Mouse (Mus musculus) bone marrow, adult 2 months (tissue): ENCODE measurements at regions not wholly inside any gene's neighbourhood (a gene's known extent, or its start where the extent isn't known, plus 50 kb on each side); places are given as distances from the start of the nearest gene placed in this dataset.

Source experiments
- H3K27ac ChIP-seq: fragments of 200-500 bp; 2 replicates; pipeline ENCODE4 v1.5.1; 2012; ENCODE audit warnings: low read depth, mild to moderate bottlenecking, control low read depth, inconsistent platforms, low read length; ENCODE audit not compliant: control insufficient read depth, poor library complexity, insufficient read depth
- H3K4me1 ChIP-seq: fragments of 200-500 bp; 2 replicates; pipeline ENCODE4 v1.6.1; 2011; ENCODE audit warnings: low read length; ENCODE audit not compliant: control insufficient read depth, insufficient read depth
- H3K4me3 ChIP-seq: fragments of 200-500 bp; replicated peaks from 2 replicates; pipeline ENCODE3; 2011; ENCODE audit warnings: mild to moderate bottlenecking, low read depth, low read length, control low read depth; ENCODE audit not compliant: control insufficient read depth
- CTCF ChIP-seq: fragments of 200-500 bp; IDR thresholded peaks from 2 replicates; pipeline ENCODE4 v1.5.1; 2011; ENCODE audit warnings: low read length, control low read depth; ENCODE audit not compliant: control insufficient read depth, insufficient read depth
- POLR2A ChIP-seq: fragments of 200-500 bp; IDR thresholded peaks from 2 replicates; pipeline ENCODE4 v1.6.1; 2011; ENCODE audit warnings: low read depth, mild to moderate bottlenecking, control low read depth, low read length, borderline replicate concordance; ENCODE audit not compliant: control insufficient read depth
- WGBS: fragments of 180-500 bp; shearing (Covaris S2); methylation state at CpG from one replicate; pipeline ENCODE4 v1.1.7; 2018; 5-methylcytosine and 5-hydroxymethylcytosine counted together

DNA sequence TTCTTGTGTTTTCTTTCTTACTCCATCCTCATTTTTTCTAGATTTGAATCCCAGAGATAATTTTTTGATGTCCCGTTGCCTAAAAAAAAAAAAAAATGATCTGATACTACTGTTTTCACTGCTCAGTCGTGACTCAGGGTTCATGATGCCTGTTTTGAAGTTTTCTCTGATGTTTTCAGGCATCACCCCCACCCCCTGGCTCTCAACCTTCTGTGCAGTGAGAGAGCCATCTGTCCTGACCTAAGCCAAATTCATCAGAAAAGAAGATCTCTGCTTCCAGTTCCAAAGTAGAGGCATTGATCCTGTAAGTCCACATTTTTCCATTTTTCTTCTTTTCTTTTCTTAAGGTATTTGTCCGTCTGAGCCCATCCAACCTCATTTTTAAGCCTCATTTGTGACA, 423.3 kb downstream of the Col12a1 start:
- WGBS, result 61% methylated on average over 3 of the region's 3 CpGs
- Histone ChIP-seq H3K27ac (no peak overlapping the region), H3K4me1 (no peaks in the 10 kb centered on the region), H3K4me3 (no peak overlapping the region)
- TF ChIP-seq CTCF, result no peak
- no peak for TF ChIP-seq POLR2A

DNA sequence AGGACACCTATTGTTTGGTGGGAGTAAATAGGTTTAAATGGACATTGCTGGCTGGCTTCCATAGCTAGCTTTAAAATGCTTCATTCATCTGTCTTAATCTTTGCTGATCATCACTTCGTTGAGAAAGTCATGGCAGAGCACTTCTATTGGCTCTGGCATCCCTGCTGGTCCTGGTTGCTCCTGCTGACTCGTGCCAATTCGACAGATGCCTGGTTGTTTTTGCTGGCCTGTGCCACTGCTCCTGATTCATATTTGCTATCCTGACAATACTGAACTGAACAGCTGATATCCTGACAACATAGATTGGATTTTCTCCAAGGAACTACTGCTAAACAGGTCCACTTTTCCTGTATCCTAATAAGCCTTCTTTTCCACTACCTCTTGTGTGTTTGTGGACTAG, 417.1 kb downstream of the Col12a1 start:
- TF ChIP-seq POLR2A (no peak), CTCF (no peak)
- WGBS, result 51% methylated on average over 3 of the region's 3 CpGs
- Histone ChIP-seq H3K27ac (no peak overlapping the region), H3K4me3 (no peak overlapping the region), H3K4me1 (no peaks in the 10 kb centered on the region)

DNA sequence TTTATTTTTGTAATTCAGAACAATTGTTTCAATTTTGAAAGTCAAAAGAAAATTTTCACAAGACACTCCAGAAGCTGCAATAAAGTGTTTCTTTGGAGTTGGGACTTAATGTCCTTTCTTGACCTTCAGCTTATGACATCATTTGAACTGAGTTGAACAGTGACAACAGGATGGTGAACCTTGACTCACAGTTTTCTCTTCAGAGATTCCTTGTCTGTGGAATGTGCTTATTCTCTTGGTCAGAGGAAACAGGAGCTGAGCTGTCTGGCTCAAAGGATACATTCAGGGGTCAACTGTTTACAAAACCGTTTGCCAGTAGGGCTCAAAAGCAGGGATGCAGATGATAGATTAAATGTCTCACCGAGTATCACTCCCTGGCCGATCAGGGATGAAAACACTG, 408.0 kb downstream of the Col12a1 start:
- Histone ChIP-seq H3K4me3 (no peak overlapping the region), H3K4me1 (no peaks in the 10 kb centered on the region), H3K27ac (no peak overlapping the region)
- TF ChIP-seq CTCF, result no peak
- no peak for TF ChIP-seq POLR2A
- WGBS, result 67% methylated on average over 3 of the region's 3 CpGs

DNA sequence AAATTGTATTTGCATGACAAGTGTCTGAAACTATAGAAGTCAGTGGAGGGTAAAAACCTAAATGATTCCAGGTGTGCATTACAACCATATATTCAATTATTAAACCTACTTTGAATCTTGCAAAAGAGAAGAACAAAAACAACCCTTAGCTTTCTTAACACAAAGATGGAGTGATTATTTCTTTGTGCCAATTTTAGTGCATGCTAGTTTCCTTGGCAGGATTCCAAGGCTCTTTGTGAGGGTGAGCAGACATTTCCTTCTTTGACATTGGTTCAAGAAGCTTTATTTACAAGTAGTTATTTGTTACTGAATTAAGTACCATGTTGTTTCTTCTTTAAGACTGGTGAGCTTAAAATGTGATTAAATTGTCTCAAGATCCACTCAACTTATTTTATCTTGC, 401.2 kb downstream of the Col12a1 start:
- H3K4me1 ChIP-seq, result no peaks in the 10 kb centered on the region
- H3K4me3 ChIP-seq, result no peak overlapping the region
- H3K27ac ChIP-seq, result no peak overlapping the region
- TF ChIP-seq CTCF (no peak), POLR2A (no peak)

DNA sequence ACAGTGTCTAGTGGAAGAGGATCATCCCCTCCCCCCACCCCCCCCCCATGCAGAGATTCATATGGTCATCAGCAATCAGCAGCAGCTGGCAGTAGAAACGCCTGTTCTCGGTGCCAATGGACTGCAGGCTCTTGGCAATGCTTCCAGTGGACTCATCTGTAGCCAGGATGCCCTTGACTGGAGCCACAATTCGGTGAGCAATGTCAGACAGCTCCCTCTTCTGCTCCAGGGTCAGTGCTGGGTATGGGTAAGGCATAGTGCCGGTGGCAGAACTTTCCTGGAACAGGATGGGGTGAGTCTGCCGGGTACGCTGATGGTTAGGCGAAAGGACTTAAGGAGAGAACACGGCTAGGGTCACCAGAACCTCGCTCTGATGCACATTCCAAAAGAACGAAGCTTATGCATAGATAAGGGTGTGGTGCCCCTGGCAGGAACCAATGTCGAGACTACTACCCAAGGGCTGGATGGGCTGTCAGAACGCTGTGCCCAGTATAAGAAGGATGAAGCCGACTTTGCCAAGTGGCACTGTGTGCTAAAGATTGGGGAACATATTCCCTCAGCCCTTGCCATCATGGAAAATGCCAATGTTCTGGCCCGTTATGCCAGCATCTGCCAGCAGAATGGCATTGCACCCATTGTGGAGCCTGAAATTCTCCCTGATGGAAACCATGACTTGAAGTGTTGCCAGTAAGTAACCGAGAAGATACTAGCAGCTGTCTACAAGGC, 372.1 kb downstream of the Col12a1 start:
- H3K27ac ChIP-seq, result no peak overlapping the region
- no peaks in the 10 kb centered on the region for H3K4me1 ChIP-seq
- H3K4me3 ChIP-seq, result no peak overlapping the region
- WGBS, result 86% methylated on average over 15 of the region's 15 CpGs
- TF ChIP-seq POLR2A (no peak), CTCF (no peak)

DNA sequence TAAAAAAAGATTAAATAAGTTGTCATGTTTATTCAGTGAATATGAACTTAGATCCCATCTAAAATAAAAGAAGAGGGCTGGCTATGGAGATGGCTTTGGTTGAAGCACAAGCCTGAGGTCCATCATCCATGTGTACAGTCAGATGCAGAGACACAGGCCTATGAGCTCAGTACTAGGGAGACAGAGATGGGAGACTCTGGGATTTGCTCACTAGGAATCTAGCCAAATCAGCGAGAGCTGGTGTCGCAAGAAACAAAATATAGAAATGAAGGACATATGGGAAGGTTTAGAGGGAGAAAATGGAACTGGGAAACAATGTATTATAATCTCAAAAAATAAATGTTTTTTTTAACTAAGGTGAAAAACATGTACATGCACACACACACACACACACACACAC, 326.6 kb downstream of the Col12a1 start:
- 77% methylated on average over 2 of the region's 2 CpGs for WGBS
- no peaks in the 10 kb centered on the region for H3K4me1 ChIP-seq
- TF ChIP-seq POLR2A (no peak), CTCF (no peak)

DNA sequence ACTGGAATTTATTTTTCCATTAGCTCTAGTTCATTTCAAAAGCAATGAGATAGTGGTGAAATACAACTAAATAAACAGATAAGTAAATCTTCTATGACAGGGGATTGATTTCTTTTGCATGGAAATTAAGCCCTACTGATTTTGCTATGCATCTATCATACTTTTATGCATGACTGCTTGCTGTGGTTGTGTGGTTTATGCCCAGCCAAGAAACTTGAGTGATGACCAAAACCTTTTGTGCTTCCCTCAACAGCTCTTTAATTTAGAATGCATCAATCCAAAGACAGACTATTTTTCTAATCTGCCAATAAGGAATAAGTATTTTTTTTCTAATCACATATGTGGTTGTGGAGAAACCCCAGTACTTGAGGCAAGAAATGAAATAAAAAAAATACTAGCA, 303.6 kb downstream of the Col12a1 start:
- H3K4me3 ChIP-seq, result no peak overlapping the region
- no peaks in the 10 kb centered on the region for H3K4me1 ChIP-seq
- TF ChIP-seq CTCF (no peak), POLR2A (no peak)
- no peak overlapping the region for H3K27ac ChIP-seq

More for the DNA sequence above, 326.6 kb downstream of the Col12a1 start:
- Histone ChIP-seq H3K27ac (no peak overlapping the region), H3K4me3 (no peak overlapping the region)

DNA sequence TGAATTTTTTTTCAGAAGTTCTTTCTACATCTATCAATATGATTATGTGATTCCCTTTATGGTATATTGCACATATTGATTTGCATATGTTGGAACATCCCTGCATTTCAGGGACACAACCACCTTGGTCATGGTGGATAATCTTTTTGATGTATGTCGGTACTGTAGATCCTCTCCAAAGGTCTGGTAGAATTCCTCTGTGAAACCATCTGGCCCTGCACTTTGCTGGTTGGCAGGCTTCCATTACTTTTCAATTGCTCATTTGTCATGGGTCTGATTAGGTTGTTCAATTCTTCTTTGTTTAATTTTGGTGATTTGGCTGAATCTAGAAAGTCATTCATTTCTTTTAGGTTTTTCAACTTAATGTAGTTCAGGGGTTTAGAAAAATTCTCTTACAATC, 288.2 kb downstream of the Col12a1 start:
- H3K27ac ChIP-seq, result no peak overlapping the region
- no peaks in the 10 kb centered on the region for H3K4me1 ChIP-seq
- H3K4me3 ChIP-seq, result no peak overlapping the region
- TF ChIP-seq POLR2A, result no peak
- TF ChIP-seq CTCF, result no peak
- WGBS, result 78% methylated on average over 1 of the region's 1 CpGs

DNA sequence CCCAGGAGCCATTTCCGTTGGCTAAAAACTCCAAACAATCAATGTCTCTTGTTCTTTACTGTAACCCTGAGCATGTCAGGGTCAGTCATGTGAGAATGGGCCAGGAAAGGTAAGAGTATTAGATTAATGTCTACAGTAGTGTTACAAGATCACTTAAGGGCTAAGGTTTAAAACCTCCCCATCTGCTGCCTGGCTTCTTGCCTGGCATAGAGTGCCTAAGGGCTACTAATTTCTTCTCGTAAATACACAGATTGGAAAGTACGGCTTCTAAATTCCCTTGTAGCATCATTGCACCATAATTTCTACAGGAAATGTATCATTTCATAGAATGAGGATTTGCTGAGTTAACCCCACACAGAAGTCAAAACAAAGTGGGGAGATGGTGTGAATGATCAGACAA, 281.0 kb downstream of the Col12a1 start:
- no peak overlapping the region for H3K4me3 ChIP-seq
- no peak for TF ChIP-seq CTCF
- TF ChIP-seq POLR2A, result no peak
- no peaks in the 10 kb centered on the region for H3K4me1 ChIP-seq
- H3K27ac ChIP-seq, result no peak overlapping the region
- WGBS, result 90% methylated on average over 3 of the region's 3 CpGs
